Mouse (Mus musculus): ENCODE results near the gene Ank2.

- no peak for TF ChIP-seq TAL1 (IDR thresholded peaks at IDR 0.05; ENCODE audit: low read length)
- TF ChIP-seq GATA1 (IDR thresholded peaks at IDR 0.05; ENCODE audit: low read length) = no peak
Observed at GRCm38 (mm10) chr3:127059671-127060070, 439.5 kb downstream of the Ank2 start.
